Mouse (Mus musculus): ENCODE results near the gene Vmac. TPM values are rescaled to one million over a fixed set of nuclear protein-coding genes. Genes with fewer than 3 reads are reported as not detected.

The Vmac gene
- total RNA-seq, 2 experiments from 2014 or later, result 31.4 to 34.4 TPM

DNA sequence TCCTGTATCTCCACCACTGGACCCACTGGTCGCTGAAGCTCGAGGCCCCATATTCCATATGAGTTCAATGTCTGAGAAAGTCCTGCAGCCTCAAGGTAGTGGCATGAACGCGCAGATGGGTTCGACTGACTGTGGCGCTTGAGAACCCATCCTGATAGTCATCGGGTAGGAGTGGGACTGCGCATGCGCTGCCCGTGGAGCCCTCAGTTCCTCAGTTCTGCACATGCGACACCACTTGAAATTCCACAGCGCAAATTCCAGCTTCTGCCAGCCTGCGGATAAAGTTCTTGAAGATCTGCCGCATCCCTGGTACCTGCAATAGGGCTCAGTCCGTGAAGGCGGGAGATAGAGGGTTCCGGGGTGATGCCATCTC lies 23.0 kb upstream of the Vmac start:
- DNase-seq (ENCODE audit: low spot score in 2 of 2), result no peak

DNA sequence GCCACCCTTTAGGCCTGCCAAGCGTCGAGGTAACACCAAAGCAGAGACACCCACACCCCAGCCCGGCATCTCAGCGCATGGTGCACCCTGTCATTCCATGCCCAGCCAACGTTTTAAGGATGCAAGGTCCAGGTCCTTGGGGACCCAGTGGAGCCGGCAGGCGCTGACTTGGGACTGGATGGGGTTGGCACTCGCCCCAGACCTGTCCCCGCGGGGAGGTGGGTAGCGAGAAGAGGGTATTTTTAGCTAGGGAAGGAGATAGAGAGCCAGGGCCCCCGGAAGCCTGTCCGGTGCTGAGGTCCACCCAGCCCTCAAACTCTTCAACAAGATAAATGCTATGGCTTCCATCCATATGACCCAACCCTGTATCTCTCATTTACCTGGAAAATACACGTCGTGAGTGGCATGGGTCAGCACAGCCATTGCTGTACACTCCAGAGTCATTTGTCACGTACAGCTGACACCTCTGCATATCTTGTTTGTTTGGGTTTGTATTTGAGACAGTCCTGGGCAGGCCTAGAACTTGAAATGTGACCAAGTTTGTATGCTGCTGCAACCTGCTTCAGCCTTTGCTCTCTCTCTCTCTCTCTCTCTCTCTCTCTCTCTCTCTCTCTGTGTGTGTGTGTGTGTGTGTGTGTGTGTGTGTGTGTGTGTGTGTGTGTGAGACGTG lies 22.4 kb upstream of the Vmac start:
- DNase-seq (ENCODE audit: low spot score in 2 of 2), result no peak

DNA sequence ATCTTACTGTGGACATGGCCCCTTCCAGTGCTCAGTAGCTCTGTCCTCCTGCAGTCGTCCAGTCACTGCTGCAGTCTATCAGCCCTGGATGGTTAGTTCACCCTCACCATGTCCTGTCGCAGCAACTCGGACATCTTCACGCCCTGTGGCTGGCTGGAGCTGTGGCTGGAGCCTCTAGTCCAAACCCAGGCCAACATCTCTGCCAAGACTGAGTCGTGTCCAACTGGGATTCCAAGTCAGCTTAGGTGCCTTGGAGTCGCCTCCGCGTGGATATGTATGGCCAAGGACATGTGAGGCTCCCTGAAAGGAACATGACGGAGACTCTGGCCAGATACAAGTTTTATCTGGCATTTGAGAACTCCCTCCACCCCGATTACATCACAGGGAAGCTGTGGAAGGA lies 20.4 kb upstream of the Vmac start:
- no peak for DNase-seq (ENCODE audit: low spot score in 2 of 2)

DNA sequence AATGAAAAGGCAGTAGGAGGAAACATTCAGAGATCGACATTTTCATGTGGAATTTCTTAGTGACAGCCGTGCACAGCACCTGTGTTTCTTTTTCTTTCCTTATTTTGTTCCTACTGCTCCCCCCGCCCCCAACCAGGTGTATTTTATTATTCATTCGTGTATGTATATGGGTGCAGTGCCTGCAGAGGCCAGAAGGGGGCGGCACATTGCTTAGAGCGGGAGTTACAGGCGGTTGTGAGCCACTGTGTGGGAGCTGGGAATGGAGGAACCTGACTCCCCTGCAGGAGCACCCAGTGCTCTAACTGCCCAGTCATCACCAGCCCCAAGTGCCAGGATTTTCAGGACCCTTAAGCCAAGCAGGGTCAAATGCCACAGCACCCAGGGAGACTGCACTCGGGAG lies 18.7 kb upstream of the Vmac start:
- no peak for DNase-seq (ENCODE audit: low spot score in 2 of 2)

DNA sequence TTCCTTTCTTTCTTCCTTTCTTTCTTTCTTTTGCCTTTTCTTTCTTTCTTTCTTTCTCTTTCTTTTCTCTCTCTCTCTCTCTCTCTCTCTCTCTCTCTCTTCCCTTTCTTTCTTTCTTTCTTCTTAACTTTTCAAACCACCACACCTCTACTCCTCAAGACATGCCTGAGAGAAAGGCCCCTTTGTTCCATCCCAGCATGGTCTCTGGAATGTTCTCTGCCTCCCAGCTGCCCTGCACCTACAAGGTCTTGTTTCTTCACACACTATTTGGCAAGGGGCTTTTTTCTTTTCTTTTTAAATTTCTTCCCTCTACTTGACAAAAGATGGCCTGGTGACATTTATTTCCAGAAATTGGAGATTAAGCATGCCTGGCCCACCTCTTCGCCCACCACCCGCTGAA lies 11.8 kb upstream of the Vmac start:
- no peak for DNase-seq (ENCODE audit: low spot score in 2 of 2)

DNA sequence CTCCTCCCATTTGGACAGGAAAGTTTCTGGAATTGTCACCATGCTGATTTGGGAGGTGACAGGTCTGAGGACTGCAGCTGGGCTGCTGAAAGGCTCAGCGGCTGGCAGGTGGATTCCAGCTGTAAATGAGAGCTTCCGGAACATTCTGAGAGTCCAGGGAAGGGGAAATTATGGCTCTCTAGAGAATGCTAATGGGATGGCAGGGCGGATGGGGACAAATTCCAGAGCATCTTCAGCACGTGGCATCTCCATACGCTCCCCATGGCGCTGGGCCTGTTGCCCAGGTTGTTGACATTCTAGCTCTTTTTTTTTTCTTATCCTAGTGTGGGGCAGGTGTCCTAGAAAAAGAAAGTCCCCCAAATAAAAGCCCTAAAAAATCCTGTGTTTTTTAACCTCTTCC lies 11.3 kb upstream of the Vmac start:
- no peak for DNase-seq (ENCODE audit: low spot score in 2 of 2)

DNA sequence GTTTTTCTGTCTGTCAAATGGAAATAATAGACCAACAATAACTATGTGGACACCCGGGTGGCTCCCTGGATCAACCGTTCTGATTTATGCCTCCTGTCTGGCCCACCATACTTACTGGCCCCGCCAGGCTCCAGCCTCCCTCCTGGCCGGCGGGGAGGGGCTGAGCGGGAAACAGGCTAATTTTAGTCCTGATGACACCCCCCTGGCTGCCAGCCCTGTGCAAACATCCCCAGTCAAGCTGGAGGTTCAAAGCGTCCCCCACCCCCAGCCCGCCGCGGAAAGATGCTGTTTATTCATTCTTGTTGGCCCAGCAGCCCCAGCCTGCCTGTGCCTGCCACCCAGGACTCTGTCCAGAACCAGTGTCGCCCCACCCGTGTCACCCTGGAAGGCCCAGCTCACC lies 10.3 kb upstream of the Vmac start:
- DNase-seq (ENCODE audit: low spot score in 2 of 2), result no peak

DNA sequence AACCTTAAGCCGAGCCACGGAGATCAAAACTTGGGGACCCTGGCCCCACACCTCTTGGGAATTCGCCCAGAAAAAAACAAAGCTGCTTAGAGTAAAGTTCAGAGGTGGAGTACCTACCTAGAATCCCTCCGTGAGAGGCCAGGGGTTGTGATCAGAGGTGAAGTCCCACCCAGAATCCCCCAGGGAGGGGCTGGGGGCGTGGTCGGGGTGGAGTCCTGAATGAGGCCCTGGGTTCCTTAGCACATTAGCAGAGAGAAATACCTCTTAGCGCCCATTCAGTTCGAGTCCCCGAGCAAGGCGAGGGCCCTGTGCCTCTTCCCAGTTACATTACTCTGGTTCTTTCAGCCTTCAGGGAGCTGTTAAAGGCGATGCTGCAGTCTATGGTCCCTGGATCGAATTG lies 9.8 kb upstream of the Vmac start:
- DNase-seq (ENCODE audit: low spot score in 2 of 2), result no peak

DNA sequence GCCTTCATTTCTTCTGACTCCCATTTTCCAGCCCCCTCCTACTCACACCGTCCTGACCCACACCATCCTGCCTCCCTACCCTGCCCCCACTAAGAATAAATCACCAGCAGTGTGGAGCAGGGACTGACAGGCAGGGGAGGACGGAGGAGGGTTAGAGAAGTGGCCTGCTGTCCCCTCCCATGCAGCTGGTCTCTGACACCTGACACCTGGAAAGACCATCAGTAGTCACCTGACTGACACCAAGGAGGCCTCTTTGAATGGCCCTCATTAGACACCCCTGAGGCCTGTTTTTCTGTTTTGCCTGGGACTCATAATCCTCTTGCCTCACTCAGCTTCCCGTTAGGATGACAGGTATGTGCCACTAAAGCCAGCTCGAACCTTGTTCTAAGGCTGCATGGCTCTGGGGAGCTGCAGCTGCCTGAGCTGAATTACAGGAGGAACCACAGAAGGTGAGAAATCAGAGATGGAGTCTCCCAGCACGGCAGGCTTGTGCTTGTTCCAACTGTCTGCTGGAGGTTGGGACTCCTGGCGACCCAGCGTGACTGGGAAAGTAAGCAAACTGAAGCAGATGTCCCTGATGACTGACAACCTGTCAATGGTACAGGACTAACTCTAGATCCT lies 9.3 kb upstream of the Vmac start:
- DNase-seq (ENCODE audit: low spot score in 2 of 2), result no peak

DNA sequence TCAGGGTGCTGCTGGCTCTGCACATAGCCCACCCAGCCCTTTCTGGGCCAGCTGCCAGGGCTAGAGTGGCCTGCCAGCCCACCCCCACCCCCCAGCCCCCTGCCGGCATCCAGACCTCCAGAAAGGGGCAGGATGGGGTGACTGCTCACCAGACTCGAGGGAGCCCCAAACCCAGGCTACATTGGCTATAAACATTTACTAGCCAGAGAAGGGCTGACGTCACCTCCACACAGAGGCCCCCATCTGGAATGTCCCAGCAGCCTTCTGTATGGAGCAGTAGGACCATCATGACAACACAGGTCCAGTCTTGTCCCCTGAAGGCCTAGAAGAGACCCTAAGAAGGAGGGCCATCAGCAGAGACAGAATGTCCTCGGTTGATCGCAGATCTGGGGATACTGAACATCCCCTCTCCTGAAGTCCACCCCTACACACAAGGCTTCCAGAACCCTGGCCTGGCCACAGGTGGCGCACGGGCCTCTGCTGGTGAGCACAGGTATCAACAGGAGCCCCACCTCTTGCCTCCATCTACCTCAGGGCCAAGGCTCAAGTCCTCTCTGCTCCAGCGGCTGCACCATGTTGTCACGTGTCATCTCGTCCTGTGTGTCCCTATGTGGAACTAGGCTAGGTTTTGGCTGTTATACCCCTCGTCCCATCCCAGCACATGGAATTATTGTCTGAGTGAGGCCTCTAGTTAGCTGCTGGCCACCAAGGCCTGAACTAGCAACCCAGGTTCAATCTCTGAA lies 5.8 kb upstream of the Vmac start:
- DNase-seq (ENCODE audit: low spot score in 2 of 2), result no peak

DNA sequence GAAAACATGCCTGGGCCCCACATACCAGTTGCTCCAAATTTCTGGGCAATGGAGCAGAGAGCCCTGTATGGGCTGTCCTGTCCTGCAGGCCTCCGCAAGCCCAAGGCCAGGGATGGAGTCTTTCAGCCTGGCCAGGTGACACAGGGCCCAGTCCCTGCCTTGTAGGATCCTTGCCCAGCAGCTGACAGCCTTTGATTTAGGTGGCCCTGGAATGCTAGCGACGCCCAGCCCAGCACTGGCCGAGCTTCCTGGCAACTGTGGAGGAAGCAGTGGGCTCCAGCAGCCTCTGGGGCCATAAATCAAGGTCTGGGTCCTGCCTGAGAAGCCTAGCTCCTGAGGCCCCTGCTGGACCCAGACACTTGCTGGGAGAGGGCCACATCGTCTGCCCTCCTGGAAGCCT lies 4.6 kb upstream of the Vmac start:
- no peak for DNase-seq (ENCODE audit: low spot score in 2 of 2)

DNA sequence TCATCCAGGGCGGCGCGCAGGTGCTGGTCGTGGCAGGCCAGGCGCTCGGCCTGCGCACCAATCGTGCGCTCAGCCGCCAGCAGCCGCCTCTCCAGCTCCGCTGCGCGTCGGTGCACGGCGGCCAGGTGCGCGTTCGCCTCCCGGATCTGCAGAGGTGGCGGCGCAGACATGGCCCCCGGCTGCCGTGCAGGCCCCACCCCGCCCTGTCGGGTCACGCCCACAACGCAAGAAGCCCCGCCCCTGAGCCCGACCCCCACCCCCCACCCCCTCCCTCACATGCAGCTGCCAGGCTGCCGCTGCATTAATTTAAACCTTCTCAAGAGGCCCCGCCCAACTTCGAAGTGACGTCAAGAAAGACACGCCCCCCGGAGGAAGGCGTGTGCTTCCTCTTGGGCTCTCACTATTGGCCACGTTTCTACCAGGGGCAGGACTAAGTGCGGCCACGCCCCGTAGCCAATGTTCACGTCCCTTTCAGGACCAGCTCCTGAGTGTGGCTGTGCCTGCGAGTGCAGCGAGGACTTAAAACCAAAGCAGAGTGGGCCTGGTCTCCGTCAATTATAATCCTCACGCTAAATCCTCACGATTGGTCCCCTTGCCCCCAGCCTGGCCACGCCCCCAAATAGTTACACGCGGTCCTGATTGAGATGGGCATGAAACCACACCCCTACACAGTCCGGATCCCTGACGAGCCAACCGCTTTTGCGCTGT lies 1.0 kb downstream of the Vmac start:
- peak; percentile 83 to 90 for DNase-seq (ENCODE audit: low spot score in 2 of 2)

DNA sequence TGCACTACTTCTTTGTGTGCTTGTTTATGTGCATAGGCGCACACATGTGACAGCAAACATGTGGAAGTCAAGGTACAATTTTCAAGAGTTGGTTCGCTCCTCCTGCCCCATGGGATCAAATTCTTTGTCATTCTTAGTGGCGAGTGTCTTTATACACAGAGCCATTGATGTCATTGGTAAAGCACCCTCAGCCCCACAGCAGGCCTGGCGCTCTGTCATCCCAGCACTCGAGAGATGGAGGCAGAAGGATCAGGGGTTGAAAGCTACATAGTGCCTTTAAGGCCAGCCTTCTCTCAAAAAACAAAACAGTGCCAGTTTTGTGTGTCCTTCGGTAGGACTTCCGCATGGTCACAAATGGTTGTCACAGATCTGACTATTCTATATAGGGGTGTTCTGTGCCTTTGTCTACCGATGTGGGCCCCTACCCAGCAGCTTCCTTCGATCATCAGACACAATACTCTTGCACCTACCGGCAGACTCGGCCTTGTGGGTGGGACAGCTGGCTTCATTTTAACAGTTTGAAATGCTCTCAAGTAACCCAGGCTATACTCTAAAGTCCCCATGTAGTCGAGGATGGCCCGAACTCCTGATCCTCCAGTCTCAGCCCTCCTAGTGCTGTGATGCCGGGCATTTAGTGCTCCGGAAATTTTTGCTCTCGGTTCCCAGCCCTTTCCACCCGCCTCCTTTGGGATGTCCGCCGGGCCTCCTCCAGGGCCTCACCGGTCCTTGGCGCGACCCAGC lies 1.7 kb downstream of the Vmac start:
- no peak for DNase-seq (ENCODE audit: low spot score in 2 of 2)

DNA sequence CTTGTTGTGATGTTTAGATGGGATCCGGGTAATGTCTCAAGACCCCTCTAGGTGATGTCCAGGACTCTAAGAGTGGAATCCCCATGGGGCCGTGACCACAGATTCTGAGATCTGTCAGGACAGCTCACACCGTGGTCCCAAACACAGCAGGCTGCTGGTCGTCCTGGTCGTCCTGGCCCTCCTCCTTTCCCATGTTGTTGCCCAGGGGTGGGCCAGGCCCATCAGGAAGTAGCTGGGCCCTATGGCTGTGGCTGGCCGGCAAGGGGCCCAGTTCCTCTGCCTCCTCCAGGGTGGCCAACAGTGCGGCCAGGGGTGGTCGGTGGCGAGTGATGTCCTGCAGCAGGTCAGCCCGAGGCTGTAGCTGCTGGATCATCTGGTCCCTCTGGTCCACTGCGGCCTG lies 2.5 kb downstream of the Vmac start:
- DNase-seq (ENCODE audit: low spot score in 2 of 2), result no peak

DNA sequence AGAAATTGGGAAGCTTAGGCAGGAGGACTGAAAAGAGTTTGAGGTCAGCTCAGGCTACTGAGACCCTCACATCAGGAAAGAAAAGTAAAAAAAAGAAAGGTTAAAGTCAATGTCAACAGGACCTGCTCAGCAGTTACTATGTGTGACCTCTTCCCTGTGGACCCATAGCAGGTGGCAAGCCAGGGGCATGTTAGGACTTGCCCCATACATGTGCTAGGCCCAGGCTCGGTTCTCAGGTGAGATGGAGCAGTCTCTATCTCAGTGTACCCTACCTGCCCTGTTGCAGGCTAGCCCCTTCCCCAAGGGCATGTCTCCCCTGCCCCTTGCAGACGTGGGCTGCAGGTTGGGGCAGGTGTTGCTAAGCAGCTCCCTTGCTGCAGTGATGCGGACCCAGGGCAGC lies 8.1 kb downstream of the Vmac start:
- no peak for DNase-seq (ENCODE audit: low spot score in 2 of 2)

DNA sequence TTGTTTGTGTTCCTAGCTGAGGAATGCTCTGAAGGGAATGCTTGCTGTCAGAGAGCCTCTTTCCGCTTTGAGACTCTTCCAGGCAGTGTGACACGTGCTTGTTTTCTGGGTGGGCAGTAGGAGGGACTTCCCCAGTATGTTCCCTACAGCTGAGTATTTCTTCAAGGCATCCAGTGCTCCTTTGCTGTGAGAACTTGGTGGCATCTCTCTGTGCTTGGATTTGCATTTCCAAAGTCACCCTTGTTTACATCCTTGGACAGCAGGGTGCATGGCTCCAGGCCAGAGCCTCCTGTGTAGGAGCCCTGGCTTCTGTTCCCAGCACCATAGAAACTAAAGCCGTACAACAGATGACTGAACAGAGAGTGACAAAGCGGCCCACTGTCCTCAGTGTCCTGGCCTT lies 9.1 kb downstream of the Vmac start:
- no peak for DNase-seq (ENCODE audit: low spot score in 2 of 2)

DNA sequence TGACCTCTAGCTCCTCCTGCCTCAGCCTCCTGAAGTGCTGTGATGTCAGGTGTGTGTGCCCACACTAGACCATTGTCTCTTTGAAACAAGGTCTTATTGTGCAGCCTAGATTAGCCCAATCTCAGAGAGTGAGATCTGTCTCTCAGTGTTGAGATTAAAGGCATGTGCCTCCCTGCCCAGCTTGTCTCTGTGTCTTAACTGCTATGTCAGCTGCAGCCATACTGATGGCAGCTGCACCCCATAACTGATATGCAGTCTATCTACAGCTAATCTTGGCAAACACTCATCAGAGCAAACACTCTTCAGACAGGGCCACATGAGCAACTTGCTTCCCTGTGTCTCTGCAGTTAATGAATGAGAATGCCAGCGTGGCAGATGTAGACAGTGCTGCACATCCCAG lies 11.3 kb downstream of the Vmac start:
- no peak for DNase-seq (ENCODE audit: low spot score in 2 of 2)

DNA sequence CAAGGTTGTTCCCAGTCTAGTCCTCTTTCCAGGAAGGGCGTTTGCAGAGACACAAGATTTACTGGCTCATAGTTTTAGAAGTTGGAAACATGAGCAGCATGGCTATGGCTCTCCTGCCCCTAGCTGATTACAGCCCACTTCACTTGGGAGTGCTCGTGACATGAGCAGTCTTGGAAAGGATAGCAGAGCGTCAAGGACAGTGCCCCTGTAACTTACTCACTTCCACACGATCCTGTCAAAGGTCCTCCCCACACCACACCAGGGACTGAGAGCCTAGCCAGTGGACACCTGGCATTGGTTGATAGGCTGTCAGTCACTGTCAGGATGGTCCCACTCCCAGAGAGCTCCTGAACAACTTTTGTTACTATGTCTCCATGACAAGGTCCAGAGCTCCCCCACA lies 14.8 kb downstream of the Vmac start:
- DNase-seq (ENCODE audit: low spot score in 2 of 2), result no peak

DNA sequence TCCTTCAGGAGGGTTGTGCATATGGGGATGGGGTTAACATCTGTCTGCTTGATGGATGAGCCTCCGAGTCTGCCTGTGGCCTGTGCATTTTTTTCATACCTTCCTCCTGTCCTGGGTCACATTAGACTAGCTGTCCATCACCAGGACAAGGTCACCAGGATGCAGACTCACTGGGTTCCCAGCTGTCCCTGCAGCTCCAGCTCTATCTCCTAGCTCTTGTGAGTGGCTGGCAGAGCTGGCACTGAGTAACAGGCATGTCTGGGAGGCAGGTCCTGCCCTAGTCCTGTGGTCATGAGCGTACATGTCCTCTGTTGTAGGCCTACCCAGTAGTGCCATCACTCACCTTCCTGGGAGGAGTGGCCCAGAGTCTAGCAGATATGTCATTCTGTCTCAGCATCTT lies 17.4 kb downstream of the Vmac start:
- no peak for DNase-seq (ENCODE audit: low spot score in 2 of 2)

DNA sequence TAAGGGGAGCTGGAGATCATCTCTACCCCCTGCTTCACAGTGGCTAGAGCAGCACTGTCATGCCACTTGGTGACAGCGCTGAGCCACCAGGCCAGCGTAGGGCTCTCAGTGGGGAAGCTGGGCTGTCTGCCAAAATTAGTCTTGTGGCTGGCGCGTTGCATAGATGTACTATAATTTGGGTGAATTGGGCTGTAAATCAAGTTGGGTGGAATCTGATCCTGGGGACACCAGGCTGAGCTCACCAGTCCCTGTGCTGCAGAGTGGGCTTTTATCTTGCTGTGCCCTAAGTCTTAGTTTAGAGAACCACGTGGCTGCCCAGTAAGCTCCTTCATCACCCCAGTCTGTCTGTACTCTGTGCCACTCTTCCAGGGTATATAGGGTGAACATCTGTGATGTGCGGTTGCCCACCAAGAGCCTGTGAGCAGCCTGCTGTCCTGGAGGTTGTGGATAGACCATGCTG lies 23.9 kb downstream of the Vmac start:
- peak in 1 of 2 experiments; percentile 47 for DNase-seq (ENCODE audit: low spot score in 2 of 2)

DNA sequence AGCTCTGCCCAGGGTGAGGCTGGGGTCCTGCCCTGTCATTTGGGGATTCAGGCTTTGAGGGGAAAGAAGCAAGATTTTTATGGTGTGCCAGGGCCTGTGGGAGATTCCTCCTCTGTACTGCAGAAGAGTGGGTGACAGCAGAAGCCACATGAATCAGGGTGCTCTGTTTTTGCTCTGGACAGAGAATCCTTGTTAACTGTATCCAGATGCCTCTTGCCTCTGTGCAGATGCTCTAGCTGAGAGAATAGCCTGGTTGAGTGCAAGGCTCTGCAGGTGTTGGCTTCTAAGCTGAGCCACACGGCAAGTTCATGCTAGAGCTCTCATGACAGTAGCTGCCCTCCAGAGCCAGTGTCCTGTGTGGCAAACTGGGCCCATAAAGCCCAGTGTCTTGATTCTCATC lies 24.4 kb downstream of the Vmac start:
- DNase-seq (ENCODE audit: low spot score in 2 of 2), result no peak

Data from adrenal gland, postnatal 4 days (tissue).